Mouse (Mus musculus) heart, postnatal 0 days (tissue): ENCODE data around the gene Cacna1c. TPM values are rescaled to one million over a fixed set of nuclear protein-coding genes. Genes with fewer than 3 reads are reported as not detected.

Experiments used
- ATAC-seq: fragments of 200-750 bp; cut with Nextera tagmentation; 2 replicates; pipeline ENCODE4 v1.8.0; 2017; ENCODE audit warnings: low read depth, moderate number of reproducible peaks, moderate library complexity; ENCODE audit not compliant: insufficient read depth
- DNase-seq: peaks from one replicate; pipeline ENCODE4 v3.0.0-alpha.2; 2016; ENCODE audit warnings: low spot score
- H3K27ac ChIP-seq: fragments of 300-500 bp; sonication (generic); 2 replicates; pipeline ENCODE4 v1.5.1; 2014; ENCODE audit warnings: low read depth, mild to moderate bottlenecking
- H3K27me3 ChIP-seq: fragments of 300-500 bp; sonication (generic); 2 replicates; pipeline ENCODE4 v1.6.1; 2014; ENCODE audit warnings: low read length, mixed read lengths; ENCODE audit not compliant: control insufficient read depth, insufficient read depth
- H3K36me3 ChIP-seq: fragments of 300-500 bp; sonication (generic); replicated peaks from 2 replicates; pipeline ENCODE4 v1.6.1; 2014; ENCODE audit warnings: low read length, mixed read lengths; ENCODE audit not compliant: control insufficient read depth, insufficient read depth
- H3K4me1 ChIP-seq: fragments of 300-500 bp; sonication (generic); 2 replicates; pipeline ENCODE4 v1.6.1; 2014; ENCODE audit warnings: antibody characterized with exemption; ENCODE audit not compliant: control insufficient read depth, insufficient read depth
- H3K4me2 ChIP-seq: fragments of 300-500 bp; sonication (generic); 2 replicates; pipeline ENCODE4 v1.6.1; 2014; ENCODE audit warnings: low read depth, mild to moderate bottlenecking, low read length, moderate library complexity
- H3K4me3 ChIP-seq: fragments of 300-500 bp; sonication (generic); 2 replicates; pipeline ENCODE4 v1.5.1; 2014; ENCODE audit warnings: low read depth, low read length
- H3K9ac ChIP-seq: fragments of 300-500 bp; sonication (generic); replicated peaks from 2 replicates; pipeline ENCODE4 v1.6.1; 2014; ENCODE audit warnings: low read depth, low read length, mixed read lengths
- H3K9me3 ChIP-seq: fragments of 300-500 bp; sonication (generic); replicated peaks from 2 replicates; pipeline ENCODE4 v1.6.1; 2016; ENCODE audit warnings: low read length; ENCODE audit not compliant: control insufficient read depth
- CTCF ChIP-seq: IDR thresholded peaks from 2 replicates; pipeline ENCODE4 v1.5.1; 2016; ENCODE audit warnings: antibody characterized with exemption, control low read depth, low read depth
- EP300 ChIP-seq: IDR thresholded peaks from 2 replicates; pipeline ENCODE4 v1.6.1; 2016; ENCODE audit warnings: antibody characterized with exemption, low read depth
- WGBS: fragments of 180-500 bp; shearing (Covaris S2); extraction: QIAGEN DNeasy Blood & Tissue Kit; methylation state at CpG from one replicate; pipeline ENCODE4 v1.1.7; 2014; 5-methylcytosine and 5-hydroxymethylcytosine counted together
- polyA plus RNA-seq: library from polyadenylated mRNA; unstranded; fragments of >200 nt; fragmentation: Nextera tagmentation; extraction: Ambion mirVana; gene quantifications from 2 replicates; pipeline ENCODE4 v1.2.1, GENCODE M21; 2015
- total RNA-seq: library from RNA; depleted of rRNA; stranded (reverse); fragments of >200 nt; gene quantifications from 2 replicates; pipeline ENCODE4 v1.2.3, GENCODE M21; 2014; ENCODE audit warnings: low replicate concordance

The Cacna1c gene
- total and polyA plus RNA-seq, 2 experiments from 2014 or later: 51.3 to 159 TPM

DNA sequence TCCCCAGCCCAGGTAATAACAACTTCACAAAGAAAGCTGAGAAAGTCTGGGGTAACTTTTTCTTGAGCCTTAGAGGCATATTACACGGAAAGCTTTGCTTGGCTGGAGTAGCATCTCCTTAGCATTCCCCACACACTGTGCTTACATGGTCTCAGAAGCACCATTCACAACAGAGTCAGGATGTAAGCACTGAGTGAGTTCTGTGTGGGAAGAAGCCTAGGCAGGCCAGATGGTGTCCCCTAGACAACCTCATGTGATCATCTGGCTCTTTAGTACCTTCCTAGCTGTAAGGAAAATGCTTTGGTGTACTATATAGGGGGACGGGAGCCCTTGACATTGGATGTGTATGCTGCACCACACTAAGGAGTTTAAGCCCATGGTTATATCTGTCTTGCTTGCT, 563.7 kb downstream of the Cacna1c start:
- peaks cover 52% of the 10 kb centered on the region for H3K36me3 ChIP-seq

DNA sequence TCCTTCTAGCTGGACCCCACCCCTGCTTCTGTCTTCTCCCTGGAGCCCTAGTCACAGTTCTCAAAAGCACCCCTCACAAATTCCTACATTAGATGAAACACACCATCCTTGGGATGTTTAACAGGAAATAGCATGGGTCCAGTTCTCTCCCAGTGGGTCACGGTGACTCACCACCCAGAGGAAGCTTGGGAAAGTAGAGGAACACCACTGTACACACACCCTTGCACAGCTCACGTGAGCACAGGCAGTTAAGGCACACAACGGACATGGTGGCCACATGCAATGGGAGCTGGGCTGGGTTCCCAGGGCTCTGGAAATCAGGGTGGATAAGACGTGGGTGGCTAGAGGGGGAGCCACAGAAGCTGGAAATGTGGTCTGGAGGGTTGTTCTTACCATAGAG, 566.2 kb downstream of the Cacna1c start:
- ATAC-seq (no peak), DNase-seq (no peak)
- no peaks in the 10 kb centered on the region for H3K9me3 ChIP-seq
- H3K27ac ChIP-seq: no peak overlapping the region
- no peaks in the 10 kb centered on the region for H3K4me1 ChIP-seq
- H3K36me3 ChIP-seq: peaks cover 33% of the 10 kb centered on the region
- no peak for TF ChIP-seq CTCF
- no peak for TF ChIP-seq EP300
- H3K27me3 ChIP-seq: no peaks in the 10 kb centered on the region
- WGBS: 62% methylated on average over 4 of the region's 4 CpGs
- no peak overlapping the region for H3K4me3 ChIP-seq
- no peak overlapping the region for H3K4me2 ChIP-seq
- no peak overlapping the region for H3K9ac ChIP-seq

More for the DNA sequence above, 563.7 kb downstream of the Cacna1c start:
- H3K9me3 ChIP-seq: peaks cover 5% of the 10 kb centered on the region; the same call in 1 of the 2 replicates
- DNase-seq: no peak
- H3K27me3 ChIP-seq: no peaks in the 10 kb centered on the region
- WGBS: 90% methylated on average over 2 of the region's 2 CpGs
- no peak for ATAC-seq
- no peak overlapping the region for H3K27ac ChIP-seq
- H3K4me2 ChIP-seq: no peak overlapping the region
- H3K4me3 ChIP-seq: no peak overlapping the region
- TF ChIP-seq EP300 (no peak), CTCF (no peak)
- H3K4me1 ChIP-seq: no peaks in the 10 kb centered on the region
- no peak overlapping the region for H3K9ac ChIP-seq

DNA sequence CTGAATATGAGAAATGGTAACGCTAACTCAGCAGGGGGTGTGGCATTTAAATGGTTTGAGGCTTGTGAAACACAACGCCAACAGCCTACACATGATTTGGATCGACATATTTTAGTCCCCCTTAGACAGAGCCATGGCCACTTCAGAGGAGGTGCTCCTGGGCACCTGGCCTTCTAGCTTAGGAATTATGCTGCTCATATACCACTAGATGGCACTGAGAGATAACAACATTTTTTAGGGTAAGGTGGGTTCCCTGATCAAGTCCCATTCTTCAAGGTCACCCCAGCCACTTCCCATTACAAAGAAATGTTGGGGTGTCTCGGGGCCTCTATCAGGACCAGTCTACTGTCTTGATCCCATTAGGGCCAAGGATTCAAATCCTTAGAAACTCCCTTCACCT, 570.0 kb downstream of the Cacna1c start:
- Histone ChIP-seq H3K4me1 (no peaks in the 10 kb centered on the region), H3K9ac (no peak overlapping the region), H3K4me2 (no peak overlapping the region), H3K9me3 (no peaks in the 10 kb centered on the region), H3K4me3 (no peak overlapping the region), H3K36me3 (peaks cover 29% of the 10 kb centered on the region), H3K27ac (no peak overlapping the region), H3K27me3 (no peaks in the 10 kb centered on the region)
- DNase-seq (no peak), ATAC-seq (no peak)
- no peak for TF ChIP-seq EP300
- no peak for TF ChIP-seq CTCF
- WGBS: 62% methylated on average over 4 of the region's 4 CpGs

- no peak overlapping the region for H3K27ac ChIP-seq
- no peak for TF ChIP-seq EP300
- no peak for TF ChIP-seq CTCF
- DNase-seq: no peak
- H3K9ac ChIP-seq: no peak overlapping the region
- H3K36me3 ChIP-seq: peaks cover 33% of the 10 kb centered on the region
- H3K4me3 ChIP-seq: no peak overlapping the region
- H3K4me1 ChIP-seq: no peaks in the 10 kb centered on the region
- no peaks in the 10 kb centered on the region for H3K9me3 ChIP-seq
- H3K27me3 ChIP-seq: no peaks in the 10 kb centered on the region
- H3K4me2 ChIP-seq: no peak overlapping the region
- ATAC-seq: no peak
- 88% methylated on average over 3 of the region's 3 CpGs for WGBS
These were observed 572.6 kb downstream of the Cacna1c start for GRCm38 (mm10) chr6:118623609-118624008.

DNA sequence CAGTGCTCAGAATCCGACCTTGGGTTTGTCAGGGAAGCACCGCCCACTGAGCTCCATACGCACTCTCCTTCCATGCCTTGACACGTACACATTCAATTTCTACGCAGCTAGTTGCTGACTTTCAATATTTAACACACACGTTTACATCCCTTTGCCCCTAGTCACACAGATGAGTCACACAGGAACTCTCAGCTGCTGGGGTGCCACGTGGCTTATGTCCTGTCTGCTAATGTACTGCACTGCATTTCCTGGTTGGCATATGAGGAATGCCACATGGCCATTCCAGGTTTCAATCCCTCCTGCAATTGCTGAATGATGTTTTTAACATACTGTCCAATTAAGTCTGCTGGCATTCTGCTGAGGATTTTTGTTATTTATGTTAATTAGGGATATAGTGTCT, 574.4 kb downstream of the Cacna1c start:
- Histone ChIP-seq H3K36me3 (peaks cover 39% of the 10 kb centered on the region), H3K9me3 (no peaks in the 10 kb centered on the region), H3K27me3 (no peaks in the 10 kb centered on the region), H3K27ac (no peak overlapping the region), H3K4me1 (no peaks in the 10 kb centered on the region), H3K9ac (no peak overlapping the region), H3K4me3 (no peak overlapping the region), H3K4me2 (no peak overlapping the region)
- ATAC-seq (no peak; the same call in 1 of the 2 replicates), DNase-seq (no peak)
- no peak for TF ChIP-seq CTCF
- no peak for TF ChIP-seq EP300
- WGBS: 65% methylated on average over 7 of the region's 7 CpGs

DNA sequence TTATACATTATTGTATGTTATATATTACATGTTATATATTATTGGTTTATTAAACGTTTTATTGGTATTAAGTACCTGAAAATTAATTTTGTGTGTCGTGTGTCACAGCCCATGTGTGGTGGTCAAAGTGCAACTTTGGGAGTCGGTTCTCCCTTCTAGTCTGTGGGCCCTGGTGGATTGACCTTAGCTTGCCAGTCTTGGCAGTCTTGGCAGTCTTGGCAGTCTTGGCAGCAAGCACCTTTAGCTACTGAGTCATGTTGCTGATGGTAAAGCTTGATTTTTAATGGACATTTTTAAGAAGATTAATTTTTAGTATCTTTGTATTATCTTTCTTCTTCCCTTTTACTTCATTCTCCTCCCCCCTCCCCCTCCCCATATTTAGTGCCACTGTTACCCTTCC, 574.8 kb downstream of the Cacna1c start:
- no peaks in the 10 kb centered on the region for H3K9me3 ChIP-seq
- H3K9ac ChIP-seq: no peak overlapping the region
- no peaks in the 10 kb centered on the region for H3K27me3 ChIP-seq
- DNase-seq: no peak
- ATAC-seq: no peak
- no peak for TF ChIP-seq CTCF
- no peak for TF ChIP-seq EP300
- H3K36me3 ChIP-seq: peaks cover 39% of the 10 kb centered on the region
- WGBS: 90% methylated on average over 3 of the region's 3 CpGs
- H3K4me2 ChIP-seq: no peak overlapping the region
- H3K4me3 ChIP-seq: no peak overlapping the region
- no peak overlapping the region for H3K27ac ChIP-seq
- no peaks in the 10 kb centered on the region for H3K4me1 ChIP-seq
